Mouse (Mus musculus) liver (tissue): Measurements from ENCODE around the gene Lamb3.
"Not testable (repeated sequence)": the region's sequence is repeated elsewhere in the genome, so short reads cannot be mapped to it uniquely, and the experiment has no call there.

Experiments used
- DNase-seq: peaks from one replicate; pipeline ENCODE4 v3.0.0-alpha.2; 2020; ENCODE audit warnings: mixed read lengths

Lamb3 gene

GRCm38 (mm10) chr1:193281344-193281743 lies 73.8 kb downstream of the Lamb3 start:
- DNase-seq, result no peak

- DNase-seq, result no peak
Measured at GRCm38 (mm10) chr1:193284228-193284779, 76.8 kb downstream of the Lamb3 start.

GRCm38 (mm10) chr1:193285766-193286325 lies 78.3 kb downstream of the Lamb3 start:
- DNase-seq, result not testable (repeated sequence)

- no peak for DNase-seq
Measured at GRCm38 (mm10) chr1:193287578-193287977, 80.1 kb downstream of the Lamb3 start.

GRCm38 (mm10) chr1:193289076-193289475 lies 81.6 kb downstream of the Lamb3 start:
- DNase-seq, result no peak

GRCm38 (mm10) chr1:193289914-193290313 lies 82.4 kb downstream of the Lamb3 start:
- DNase-seq, result no peak

- DNase-seq, result no peak
Measured at GRCm38 (mm10) chr1:193290686-193291085, 83.2 kb downstream of the Lamb3 start.

- DNase-seq, result no peak
Measured at GRCm38 (mm10) chr1:193293039-193293438, 85.5 kb downstream of the Lamb3 start.

- DNase-seq, result no peak
Measured at GRCm38 (mm10) chr1:193293926-193294325, 86.4 kb downstream of the Lamb3 start.

GRCm38 (mm10) chr1:193295920-193296319 lies 88.4 kb downstream of the Lamb3 start:
- DNase-seq, result no peak

GRCm38 (mm10) chr1:193298141-193298765 lies 90.8 kb downstream of the Lamb3 start:
- DNase-seq, result no peak

- no peak for DNase-seq
Measured at GRCm38 (mm10) chr1:193299995-193300394, 92.5 kb downstream of the Lamb3 start.

GRCm38 (mm10) chr1:193301216-193302092 lies 94.0 kb downstream of the Lamb3 start:
- DNase-seq, result peak; percentile 12

GRCm38 (mm10) chr1:193302093-193302405 lies 94.5 kb downstream of the Lamb3 start:
- no peak for DNase-seq

- no peak for DNase-seq
Measured at GRCm38 (mm10) chr1:193303096-193303495, 95.6 kb downstream of the Lamb3 start.

GRCm38 (mm10) chr1:193305386-193305785 lies 97.9 kb downstream of the Lamb3 start:
- no peak for DNase-seq

- no peak for DNase-seq
Measured at GRCm38 (mm10) chr1:193306832-193307231, 99.3 kb downstream of the Lamb3 start.

GRCm38 (mm10) chr1:193309785-193310518 lies 102.5 kb downstream of the Lamb3 start:
- DNase-seq, result no peak

GRCm38 (mm10) chr1:193310519-193311085 lies 103.1 kb downstream of the Lamb3 start:
- no peak for DNase-seq

GRCm38 (mm10) chr1:193311596-193311995 lies 104.1 kb downstream of the Lamb3 start:
- peak; percentile 55 for DNase-seq

- DNase-seq, result peak; percentile 36
Measured at GRCm38 (mm10) chr1:193315705-193316357, 108.3 kb downstream of the Lamb3 start.

- DNase-seq, result no peak
Measured at GRCm38 (mm10) chr1:193316358-193316750, 108.9 kb downstream of the Lamb3 start.
